ENCODE assay signal across 27 mouse cellular contexts in the genomic region with DNA sequence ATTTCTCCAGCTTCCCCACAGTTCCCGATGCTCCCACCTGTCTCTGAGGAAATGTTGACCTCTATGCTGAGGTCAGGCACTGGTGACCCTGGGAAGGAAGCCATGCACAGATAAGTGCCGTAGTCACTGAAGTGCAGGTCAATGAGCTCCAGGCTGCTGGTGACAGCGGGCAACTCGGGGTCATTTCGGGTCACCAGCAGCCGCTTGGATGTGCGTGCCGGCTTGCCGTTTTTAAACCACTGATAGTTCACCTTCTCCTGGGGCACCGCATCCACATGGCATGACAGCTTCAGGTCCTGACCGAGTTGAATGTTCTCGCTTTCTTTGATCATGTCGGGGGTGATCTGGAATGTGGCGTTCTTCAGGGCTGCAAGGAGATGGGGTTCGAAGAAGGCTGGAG.
A peak's percentile ranks its signal among the peaks of the same experiment; 100 is the strongest.
DNase-seq lines count a peak whose midpoint lies in the region; ATAC-seq lines count a peak whose summit lies in the region.
"Had no signal": no experiment of that assay in that cellular context is flagged by ENCODE, and none has a peak within 500 bp of the region (broad histone marks: within the 10 kb centered on the region; RNA-seq: fewer than 3 reads in every experiment).

No protein-coding gene starts in this region.

- 35% methylated on average over 15 of the region's 15 CpGs for WGBS in heart, embryonic 12.5 days
- 37% methylated on average over 15 of the region's 15 CpGs for WGBS in heart, embryonic 11.5 days (ENCODE audit: insufficient replicate concordance)

- peak; percentile 97 for DNase-seq in heart, adult 11 months
- peak; percentile 48 for DNase-seq in heart, adult 8-10 months (ENCODE audit: low spot score)
- DNase-seq in heart, adult 9 months (ENCODE audit: low spot score in 2 of 2) = peak; percentile 43 to 76
- peak; percentile 47 to 56 for DNase-seq in heart, postnatal 14 days
- DNase-seq in right cerebral cortex, postnatal 25 days = no peak
- DNase-seq: adrenal gland, postnatal 10 days; adrenal gland, postnatal 36 days; cerebellum, adult 18-20 months; cerebellum, adult 9-10 months; cerebellum, postnatal 14 days; gastrocnemius, postnatal 10 days; gastrocnemius, postnatal 36 days; kidney, adult 18-20 months had no signal

- ATAC-seq in heart, embryonic 12.5 days (ENCODE audit: insufficient number of reproducible peaks, low FRiP score) = no peak
- no peak for ATAC-seq in heart, embryonic 11.5 days (replicated peaks; ENCODE audit: insufficient number of reproducible peaks, low FRiP score, low TSS enrichment)
- no peak for ATAC-seq in CD4-positive, CD25-positive, alpha-beta regulatory T cell, adult 4 months
- ATAC-seq: forebrain, embryonic 13.5 days; forebrain, embryonic 16.5 days; hindbrain, postnatal 0 days; inflammation-experienced regulatory T-cells, adult 6 months; intestine, embryonic 16.5 days; Patski had no signal

- peaks cover 20% of the 10 kb centered on the region; the same call in 1 of the 2 replicates for H3K4me1 ChIP-seq in heart, embryonic 12.5 days (replicated peaks)
- peaks cover 6% of the 10 kb centered on the region; the same call in 1 of the 2 replicates for H3K4me1 ChIP-seq in heart, embryonic 11.5 days (ENCODE audit: control insufficient read depth, insufficient read depth, low read length)

- H3K4me2 ChIP-seq in heart, embryonic 12.5 days = no peak overlapping the region
- no peak overlapping the region for H3K4me2 ChIP-seq in heart, embryonic 11.5 days
- H3K4me2 ChIP-seq: forebrain, embryonic 13.5 days; heart, embryonic 15.5 days; hindbrain, embryonic 13.5 days had no signal

- no peak overlapping the region for H3K27ac ChIP-seq in heart, embryonic 12.5 days (ENCODE audit: poor library complexity, severe bottlenecking)
- no peak overlapping the region for H3K27ac ChIP-seq in heart, embryonic 11.5 days (ENCODE audit: low read depth, low read length)
- H3K27ac ChIP-seq: forebrain, embryonic 10.5 days; forebrain, embryonic 13.5 days; heart, embryonic 15.5 days; hindbrain, embryonic 10.5 days; hindbrain, embryonic 13.5 days; hindbrain, postnatal 0 days had no signal

- H3K4me3 ChIP-seq in heart, embryonic 12.5 days = no peak overlapping the region
- no peak overlapping the region for H3K4me3 ChIP-seq in heart, embryonic 11.5 days (ENCODE audit: low read depth, low read length)
- H3K4me3 ChIP-seq: forebrain, embryonic 10.5 days; forebrain, embryonic 13.5 days; heart, embryonic 15.5 days; hindbrain, embryonic 10.5 days; hindbrain, embryonic 13.5 days had no signal

- H3K27me3 ChIP-seq in heart, embryonic 12.5 days (replicated peaks) = peaks cover 29% of the 10 kb centered on the region
- 0 out of 2 replicates have a peak, but pooled peaks cover 7% of the 10 kb centered on the region for H3K27me3 ChIP-seq in heart, embryonic 11.5 days (ENCODE audit: control insufficient read depth, insufficient read depth, low read length)
- H3K27me3 ChIP-seq: heart, embryonic 15.5 days; Patski had no signal

- intact Hi-C loops in heart, postnatal 14 days (cut with DNase I) = loop anchor here (5.0 kb wide), 1 partner anchor 49 kb away; no protein-coding TSS in a partner anchor

- H3K9me3 ChIP-seq in heart, embryonic 12.5 days (replicated peaks) = no peaks in the 10 kb centered on the region
- no peaks in the 10 kb centered on the region for H3K9me3 ChIP-seq in heart, embryonic 11.5 days (replicated peaks; ENCODE audit: control insufficient read depth, low read length)
- H3K9me3 ChIP-seq: forebrain, embryonic 10.5 days; forebrain, embryonic 13.5 days; G1E; heart, embryonic 15.5 days; hindbrain, embryonic 10.5 days; hindbrain, embryonic 13.5 days had no signal

- H3K9ac ChIP-seq in heart, embryonic 12.5 days = no peak overlapping the region
- H3K9ac ChIP-seq in heart, embryonic 11.5 days (ENCODE audit: low read depth, low read length) = no peak overlapping the region
- H3K9ac ChIP-seq: forebrain, embryonic 13.5 days; heart, embryonic 15.5 days; hindbrain, embryonic 13.5 days had no signal

- H3K36me3 ChIP-seq in heart, embryonic 12.5 days = no peaks in the 10 kb centered on the region
- no peaks in the 10 kb centered on the region for H3K36me3 ChIP-seq in heart, embryonic 11.5 days (ENCODE audit: control insufficient read depth, insufficient read depth, low read length)
- H3K36me3 ChIP-seq: G1E; heart, embryonic 15.5 days; hindbrain, embryonic 10.5 days had no signal
